Mouse (Mus musculus) MEL (cell line): ENCODE measurements around the gene D430042O09Rik. TPM values are rescaled to one million over a fixed set of nuclear protein-coding genes. Genes with fewer than 3 reads are reported as not detected.

Source experiments
- DNase-seq: peaks from one replicate; pipeline ENCODE4 v3.0.0; 2011; ENCODE audit warnings: low read depth, low spot score
- H3K27ac ChIP-seq: 2 replicates; pipeline ENCODE4 v1.5.1; 2012; ENCODE audit warnings: low read depth, mild to moderate bottlenecking, control low read depth, low read length, moderate library complexity; ENCODE audit not compliant: control insufficient read depth
- H3K27me3 ChIP-seq, 2 experiments: fragments of 150-350 bp in 1 of 2; sonication (generic) in 1 of 2; 2 replicates each; pipeline ENCODE4 v1.6.1; 2012; ENCODE audit warnings: low read length in 2 of 2, mild to moderate bottlenecking in 2 of 2, improper control_type of control experiment in 1 of 2, moderate library complexity in 1 of 2; ENCODE audit not compliant: insufficient read depth in 2 of 2, control insufficient read depth in 1 of 2
- H3K36me3 ChIP-seq, 2 experiments: 2 replicates each; pipeline ENCODE4 v1.6.1; 2012 to 2014; ENCODE audit warnings: low read length in 2 of 2, improper control_type of control experiment in 1 of 2, inconsistent platforms in 1 of 2, mild to moderate bottlenecking in 1 of 2; ENCODE audit not compliant: insufficient read depth in 2 of 2, control insufficient read depth in 1 of 2
- H3K4me1 ChIP-seq, 2 experiments: fragments of 150-350 bp in 1 of 2; sonication (generic) in 1 of 2; 2 replicates each; pipeline ENCODE4 v1.6.1; 2012; ENCODE audit warnings: low read length in 2 of 2, improper control_type of control experiment in 1 of 2, mild to moderate bottlenecking in 1 of 2; ENCODE audit not compliant: insufficient read depth in 2 of 2, control insufficient read depth in 1 of 2
- H3K4me3 ChIP-seq, 2 experiments: fragments of 150-350 bp in 1 of 2; sonication (generic) in 1 of 2; 2 replicates each; pipeline ENCODE4 v1.5.1; 2012; ENCODE audit warnings: low read depth in 2 of 2, low read length in 2 of 2, mild to moderate bottlenecking in 2 of 2, moderate library complexity in 2 of 2, control low read depth in 1 of 2, improper control_type of control experiment in 1 of 2; ENCODE audit not compliant: control insufficient read depth in 1 of 2, insufficient read depth in 1 of 2
- H3K79me2 ChIP-seq: 2 replicates; pipeline ENCODE4 v1.6.1; 2012; ENCODE audit warnings: mild to moderate bottlenecking, low read length, moderate library complexity; ENCODE audit not compliant: control insufficient read depth, poor library complexity, insufficient read depth
- H3K9ac ChIP-seq: 2 replicates; pipeline ENCODE4 v1.6.1; 2012; ENCODE audit warnings: low read depth, mild to moderate bottlenecking, control low read depth, low read length, moderate library complexity; ENCODE audit not compliant: control insufficient read depth, poor library complexity, severe bottlenecking
- H3K9me3 ChIP-seq: fragments of 150-350 bp; sonication (generic); replicated peaks from 2 replicates; pipeline ENCODE4 v1.6.1; 2012; ENCODE audit warnings: mild to moderate bottlenecking, low read length, improper control_type of control experiment, moderate library complexity; ENCODE audit not compliant: insufficient read depth
- CHD2 ChIP-seq: IDR thresholded peaks from 2 replicates; pipeline ENCODE4 v1.6.1; 2011; ENCODE audit warnings: low read length, improper control_type of control experiment
- CTCF ChIP-seq, 3 experiments: IDR thresholded peaks in 2 of 3; conservative IDR thresholded peaks in 1 of 3; 2 replicates each; pipeline ENCODE4 v1.5.1; 2011 to 2012; ENCODE audit warnings: low read length in 3 of 3, low read depth in 2 of 3, mild to moderate bottlenecking in 2 of 3, improper control_type of control experiment in 1 of 3, inconsistent platforms in 1 of 3, mixed read lengths in 1 of 3, moderate library complexity in 1 of 3; ENCODE audit not compliant: control insufficient read depth in 1 of 3, insufficient read depth in 1 of 3, poor library complexity in 1 of 3, severe bottlenecking in 1 of 3
- E2F4 ChIP-seq: IDR thresholded peaks from 2 replicates; pipeline ENCODE4 v1.6.1; 2011; ENCODE audit warnings: low read depth, low read length, improper control_type of control experiment, borderline replicate concordance
- EP300 ChIP-seq, 2 experiments: IDR thresholded peaks; 2 replicates each; pipeline ENCODE4 v1.6.1; 2011; ENCODE audit warnings: improper control_type of control experiment in 2 of 2, low read length in 2 of 2, low read depth in 1 of 2, mild to moderate bottlenecking in 1 of 2
- GABPA ChIP-seq: IDR thresholded peaks from 2 replicates; pipeline ENCODE4 v1.6.1; 2012; ENCODE audit warnings: low read depth, mild to moderate bottlenecking, inconsistent platforms, low read length, improper control_type of control experiment, moderate library complexity
- GATA1 ChIP-seq: IDR thresholded peaks from 2 replicates; pipeline ENCODE4 v1.6.1; 2011; ENCODE audit warnings: low read depth, low read length, improper control_type of control experiment
- JUND ChIP-seq: IDR thresholded peaks from 2 replicates; pipeline ENCODE4 v1.6.1; 2011; ENCODE audit warnings: low read depth, mild to moderate bottlenecking, improper control_type of control experiment, low read length
- MAFK ChIP-seq: IDR thresholded peaks from 2 replicates; pipeline ENCODE4 v1.6.1; 2011; ENCODE audit warnings: low read depth, mild to moderate bottlenecking, low read length, improper control_type of control experiment, borderline replicate concordance
- MAZ ChIP-seq: IDR thresholded peaks from 2 replicates; pipeline ENCODE4 v1.6.1; 2012; ENCODE audit warnings: low read depth, mild to moderate bottlenecking, inconsistent platforms, low read length, improper control_type of control experiment
- MEF2A ChIP-seq: IDR thresholded peaks from 2 replicates; pipeline ENCODE4 v1.6.1; 2014; ENCODE audit warnings: low read depth, mild to moderate bottlenecking, inconsistent platforms, low read length, improper control_type of control experiment; ENCODE audit not compliant: poor library complexity, insufficient replicate concordance, severe bottlenecking; ENCODE audit errors: extremely low read depth
- MXI1 ChIP-seq: IDR thresholded peaks from 2 replicates; pipeline ENCODE4 v1.6.1; 2011; ENCODE audit warnings: mild to moderate bottlenecking, low read depth, low read length, improper control_type of control experiment
- MYB ChIP-seq: IDR thresholded peaks from 2 replicates; pipeline ENCODE4 v1.6.1; 2011; ENCODE audit warnings: mild to moderate bottlenecking, low read depth, low read length, improper control_type of control experiment
- MYC ChIP-seq: IDR thresholded peaks from 2 replicates; pipeline ENCODE4 v1.6.1; 2011; ENCODE audit warnings: low read depth, mild to moderate bottlenecking, low read length, improper control_type of control experiment, moderate library complexity
- NELFE ChIP-seq: IDR thresholded peaks from 2 replicates; pipeline ENCODE4 v1.6.1; 2011; ENCODE audit warnings: low read depth, low read length, improper control_type of control experiment
- NRF1 ChIP-seq: IDR thresholded peaks from 2 replicates; pipeline ENCODE4 v1.6.1; 2014; ENCODE audit warnings: low read depth, mild to moderate bottlenecking, inconsistent platforms, low read length, improper control_type of control experiment, moderate library complexity; ENCODE audit not compliant: poor library complexity, insufficient read depth, severe bottlenecking
- POLR2A ChIP-seq, 2 experiments: IDR thresholded peaks; 2 replicates each; pipeline ENCODE4 v1.6.1; 2011 to 2012; ENCODE audit warnings: low read length in 2 of 2, mild to moderate bottlenecking in 2 of 2, control low read depth in 1 of 2, improper control_type of control experiment in 1 of 2, low read depth in 1 of 2, moderate library complexity in 1 of 2; ENCODE audit not compliant: control insufficient read depth in 1 of 2, insufficient read depth in 1 of 2, poor library complexity in 1 of 2
- POLR2AphosphoS2 ChIP-seq: IDR thresholded peaks from 2 replicates; pipeline ENCODE4 v1.6.1; 2011; ENCODE audit warnings: low read length, improper control_type of control experiment
- POLR2AphosphoS5 ChIP-seq: IDR thresholded peaks from 2 replicates; pipeline ENCODE4 v1.6.1; 2012; ENCODE audit warnings: low read depth, borderline replicate concordance, mild to moderate bottlenecking, inconsistent platforms, low read length, moderate library complexity, mixed read lengths
- RCOR1 ChIP-seq: IDR thresholded peaks from 2 replicates; pipeline ENCODE4 v1.6.1; 2012; ENCODE audit warnings: low read depth, mild to moderate bottlenecking, inconsistent platforms, low read length, improper control_type of control experiment
- TCF12 ChIP-seq: IDR thresholded peaks from 2 replicates; pipeline ENCODE4 v1.6.1; 2014; ENCODE audit warnings: low read depth, mild to moderate bottlenecking, inconsistent platforms, low read length, improper control_type of control experiment, moderate library complexity
- USF1 ChIP-seq: IDR thresholded peaks from 2 replicates; pipeline ENCODE4 v1.6.1; 2014; ENCODE audit warnings: low read depth, mild to moderate bottlenecking, inconsistent platforms, low read length, improper control_type of control experiment, moderate library complexity
- USF2 ChIP-seq, 2 experiments: IDR thresholded peaks; 2 replicates each; pipeline ENCODE4 v1.6.1; 2011 to 2012; ENCODE audit warnings: improper control_type of control experiment in 2 of 2, low read length in 2 of 2, borderline replicate concordance in 1 of 2, inconsistent platforms in 1 of 2, low read depth in 1 of 2, mild to moderate bottlenecking in 1 of 2; ENCODE audit not compliant: insufficient read depth in 1 of 2
- polyA plus RNA-seq, 2 experiments: library from polyadenylated mRNA; stranded (reverse) in 1 of 2; unstranded in 1 of 2; fragments of >175 nt in 1 of 2; fragments of >200 nt in 1 of 2; gene quantifications; 2 replicates each; pipeline versions ENCODE4 v1.2.1 to v1.2.4; 2012; ENCODE audit warnings: low replicate concordance in 2 of 2, low read depth in 1 of 2; ENCODE audit not compliant: insufficient read length in 2 of 2, insufficient read depth in 1 of 2, missing spikeins in 1 of 2
- total RNA-seq: library from RNA; depleted of rRNA; stranded (reverse); fragments of 300-350 nt; gene quantifications from 2 replicates; pipeline ENCODE4 v1.2.3, GENCODE M21; 2012

D430042O09Rik gene
- total and polyA plus RNA-seq, 3 experiments = 6.2 to 12.8 TPM; not detected in 1

GRCm38 (mm10) chr7:125883232-125883631 lies 175.5 kb downstream of the D430042O09Rik start:
- Histone ChIP-seq H3K4me3 (no peak overlapping the region), H3K36me3 (no peaks in the 10 kb centered on the region), H3K4me1 (no peaks in the 10 kb centered on the region), H3K79me2 (no peaks in the 10 kb centered on the region), H3K9me3 (no peaks in the 10 kb centered on the region), H3K9ac (no peak overlapping the region), H3K27me3 (no peaks in the 10 kb centered on the region), H3K27ac (no peak overlapping the region)
- DNase-seq = no peak
- TF ChIP-seq JUND = no peak
- no peak for TF ChIP-seq RCOR1
- no peak for TF ChIP-seq MXI1
- TF ChIP-seq NRF1 = no peak
- no peak for TF ChIP-seq USF1
- no peak for TF ChIP-seq POLR2AphosphoS2
- no peak for TF ChIP-seq MAZ
- TF ChIP-seq TCF12 = no peak
- TF ChIP-seq POLR2AphosphoS5 = no peak
- TF ChIP-seq, all 39 proteins: peak for 0

DNA sequence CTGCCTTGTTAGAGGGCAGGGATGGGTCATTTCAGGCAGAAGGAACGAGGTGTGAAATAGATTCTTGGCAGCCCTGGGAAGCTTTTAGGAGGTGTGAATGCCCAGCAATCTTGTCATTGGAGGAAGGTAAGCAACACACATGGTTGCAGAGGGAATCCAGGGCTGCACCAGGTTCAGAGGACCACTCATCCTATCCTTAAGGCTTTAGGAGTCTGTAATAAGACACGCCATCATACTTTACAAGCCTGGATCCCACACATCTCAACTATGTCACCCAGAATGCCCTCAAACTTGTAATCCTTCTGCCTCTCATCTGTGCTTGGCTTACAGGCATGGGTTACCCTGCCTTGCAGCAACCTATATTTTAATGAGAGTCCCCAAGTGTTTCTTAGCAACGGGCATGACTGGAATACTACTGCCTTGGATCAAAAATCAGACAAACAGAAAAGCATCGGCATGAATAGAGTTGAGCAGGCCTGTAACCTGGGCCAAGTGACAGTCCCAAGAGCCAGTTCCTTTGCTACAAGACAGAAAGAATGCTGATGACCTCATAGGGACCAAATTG lies 178.5 kb downstream of the D430042O09Rik start:
- H3K27ac ChIP-seq = no peak overlapping the region
- no peaks in the 10 kb centered on the region for H3K36me3 ChIP-seq
- H3K9ac ChIP-seq = no peak overlapping the region
- H3K4me1 ChIP-seq = no peaks in the 10 kb centered on the region
- H3K79me2 ChIP-seq = no peaks in the 10 kb centered on the region
- TF ChIP-seq MEF2A (no peak), MAFK (no peak), CHD2 (no peak), GABPA (no peak), GATA1 (no peak), POLR2A (IDR thresholded peaks at IDR 0.05; ENCODE audit: control insufficient read depth in 1 of 2, insufficient read depth in 1 of 2, low read depth in 1 of 2, low read length in 2 of 2, poor library complexity in 1 of 2) (no peak), RCOR1 (no peak), TCF12 (no peak), EP300 (IDR thresholded peaks at IDR 0.05; ENCODE audit: low read depth in 1 of 2, low read length in 2 of 2) (no peak), USF2 (IDR thresholded peaks at IDR 0.05; ENCODE audit: borderline replicate concordance in 1 of 2, insufficient read depth in 1 of 2, low read depth in 1 of 2, low read length in 2 of 2) (no peak), CTCF (IDR thresholded peaks at IDR 0.05 in 2 of 3, conservative IDR thresholded peaks at IDR 0.05 in 1 of 3; ENCODE audit: control insufficient read depth in 1 of 3, insufficient read depth in 1 of 3, low read depth in 2 of 3, low read length in 3 of 3, poor library complexity in 1 of 3, severe bottlenecking in 1 of 3) (no peak), MYB (no peak), POLR2AphosphoS2 (no peak), E2F4 (no peak), MAZ (no peak), NELFE (no peak), MYC (no peak)
- H3K9me3 ChIP-seq = no peaks in the 10 kb centered on the region
- no peaks in the 10 kb centered on the region; a peak in 2 of 4 replicates for H3K27me3 ChIP-seq
- H3K4me3 ChIP-seq = no peak overlapping the region
- no peak for DNase-seq
